Mouse (Mus musculus) embryo, embryonic 10.5 days (tissue): ENCODE data around the gene Olfr644.

Source experiments
- DNase-seq: peaks from one replicate; pipeline ENCODE4 v3.0.0-alpha.2; 2015; ENCODE audit warnings: low spot score

The Olfr644 gene

DNA sequence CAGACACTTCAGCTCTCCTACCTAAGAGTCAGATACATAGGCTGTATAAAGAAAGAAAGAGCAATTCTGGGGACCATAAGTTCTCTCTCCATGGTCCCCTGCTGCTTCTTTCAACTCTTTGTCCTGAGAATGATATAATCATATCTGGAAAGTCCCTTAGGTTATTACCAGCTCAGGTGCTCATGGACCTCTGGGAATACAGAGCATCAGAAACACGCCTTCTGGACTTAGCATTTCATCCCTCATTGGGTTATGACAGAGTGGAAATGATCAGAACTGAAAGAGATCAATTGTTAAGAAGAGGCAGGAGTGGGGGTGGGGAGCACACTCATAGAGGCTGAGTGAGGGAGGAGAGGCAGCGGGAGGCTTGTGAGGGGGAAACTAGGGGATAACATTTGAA is at the start of gene Olfr644:
Gene Olfr644, minus strand, starts transcription at position 101 of the 400 bp plus-strand sequence.
- DNase-seq: no peak

DNA sequence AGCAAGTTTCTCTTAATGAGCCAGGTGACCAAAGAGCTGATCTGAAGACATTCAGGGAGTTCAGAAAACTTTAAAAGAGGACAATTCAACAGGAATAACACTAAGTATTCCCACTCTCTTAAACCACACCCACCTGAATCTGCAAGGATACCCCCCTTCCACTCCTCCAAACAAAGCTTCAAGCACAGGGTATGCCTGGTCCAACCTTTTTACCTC is 33.0 kb upstream of the Olfr644 start, which contains the start of gene Olfr646:
Gene Olfr646, plus strand, starts transcription at position 117 of the 216 bp plus-strand sequence.
- no peak for DNase-seq

DNA sequence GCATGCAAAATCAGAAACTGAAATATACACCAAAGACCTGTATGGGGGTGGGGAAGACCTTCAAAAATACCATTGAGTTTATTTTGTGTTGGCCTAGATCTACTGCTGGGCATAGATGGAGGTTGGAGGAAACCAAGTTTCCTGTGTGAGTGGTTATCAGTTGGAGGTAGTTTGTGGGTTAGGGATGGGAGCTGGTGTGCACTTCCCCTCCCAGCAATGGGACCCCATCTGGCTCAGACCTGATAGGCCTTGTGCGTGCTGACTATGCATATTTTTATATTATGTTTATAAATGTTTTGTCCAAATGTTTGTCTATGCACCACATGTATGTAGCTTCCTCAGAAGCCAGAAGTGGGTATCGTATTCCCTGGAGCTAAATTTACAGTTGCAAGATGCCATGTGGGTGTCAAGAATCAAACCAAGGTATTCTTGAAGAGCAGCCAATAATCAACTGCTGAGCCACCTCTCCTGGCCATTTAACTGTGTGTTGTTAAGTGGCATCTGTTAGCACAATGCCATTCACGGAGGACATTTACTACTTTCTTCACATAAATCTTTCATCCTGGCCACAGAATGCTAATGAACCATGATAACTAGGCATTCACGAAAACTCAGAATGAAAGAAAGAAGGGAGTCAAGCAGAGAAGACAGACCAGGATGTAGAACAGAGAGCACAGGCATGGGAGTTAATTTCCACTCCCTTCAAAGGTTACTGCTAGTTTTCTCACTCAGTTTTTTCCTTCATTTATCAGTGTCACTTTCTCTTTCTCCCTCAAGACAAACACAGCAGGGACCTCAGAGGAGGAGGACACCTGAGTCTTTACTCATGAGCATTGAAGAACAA is 32.5 kb upstream of the Olfr644 start:
- DNase-seq: peak; percentile 9

DNA sequence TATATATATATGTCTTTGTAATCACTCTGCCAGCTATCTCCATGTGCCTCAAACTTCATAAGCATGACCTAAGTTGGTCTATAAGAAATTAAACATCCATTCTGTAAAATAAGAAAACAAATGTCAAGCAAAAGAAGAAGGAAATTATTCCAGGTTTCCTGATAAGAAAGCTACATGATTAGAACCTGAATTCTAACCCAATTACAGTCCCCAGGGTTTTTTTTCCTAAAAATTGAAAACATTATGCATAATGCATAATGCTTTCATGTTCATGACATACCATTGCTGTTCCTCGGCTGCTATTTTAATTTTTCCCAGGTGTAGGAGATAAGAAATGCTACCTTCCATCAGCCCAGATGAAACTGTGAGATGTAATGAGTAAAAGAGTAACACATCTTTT is 13.7 kb upstream of the Olfr644 start, which contains the start of gene Olfr645:
Gene Olfr645, minus strand, starts transcription at position 101 of the 400 bp plus-strand sequence.
- DNase-seq: no peak

DNA sequence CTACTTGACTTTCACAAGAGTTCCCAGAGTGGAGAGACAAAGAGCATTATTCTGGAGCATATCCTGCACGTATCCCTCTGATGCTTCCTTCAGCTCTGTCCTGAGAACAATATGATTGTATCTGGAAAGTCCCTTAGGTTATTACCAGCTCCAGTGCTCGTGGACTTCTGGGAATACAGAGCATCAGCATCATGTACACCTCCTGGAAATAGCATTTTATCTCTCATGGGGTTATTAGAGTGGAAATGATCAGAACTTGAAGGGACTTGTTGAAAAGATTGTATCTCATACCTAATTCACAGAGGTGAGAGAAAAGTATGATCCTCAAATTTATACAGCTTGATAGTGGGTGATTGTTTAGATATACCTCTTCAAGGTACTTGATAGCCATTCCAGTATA is 10.3 kb downstream of the Olfr644 start, which contains the start of gene 4930516K23Rik:
Gene 4930516K23Rik, minus strand, starts transcription at position 101 of the 400 bp plus-strand sequence.
- no peak for DNase-seq

DNA sequence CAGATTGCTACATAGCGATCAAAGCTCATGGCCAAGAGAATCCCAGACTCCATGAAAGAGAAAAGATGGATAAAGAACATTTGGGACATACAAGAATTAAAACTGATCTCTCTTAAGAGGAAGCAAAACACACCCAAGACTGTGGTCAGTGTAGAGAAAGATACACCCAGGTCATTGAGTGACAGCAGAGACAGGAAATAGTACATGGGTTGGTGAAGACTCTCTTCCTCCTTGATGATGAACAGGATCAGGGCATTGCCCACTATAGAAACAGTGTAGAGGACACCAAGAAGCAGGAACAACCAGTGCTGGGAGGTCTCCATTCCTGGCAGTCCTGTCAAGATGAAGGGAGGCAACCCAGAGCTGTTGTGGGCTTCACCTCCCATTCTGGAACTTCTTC is 12.5 kb downstream of the Olfr644 start:
- DNase-seq: no peak

DNA sequence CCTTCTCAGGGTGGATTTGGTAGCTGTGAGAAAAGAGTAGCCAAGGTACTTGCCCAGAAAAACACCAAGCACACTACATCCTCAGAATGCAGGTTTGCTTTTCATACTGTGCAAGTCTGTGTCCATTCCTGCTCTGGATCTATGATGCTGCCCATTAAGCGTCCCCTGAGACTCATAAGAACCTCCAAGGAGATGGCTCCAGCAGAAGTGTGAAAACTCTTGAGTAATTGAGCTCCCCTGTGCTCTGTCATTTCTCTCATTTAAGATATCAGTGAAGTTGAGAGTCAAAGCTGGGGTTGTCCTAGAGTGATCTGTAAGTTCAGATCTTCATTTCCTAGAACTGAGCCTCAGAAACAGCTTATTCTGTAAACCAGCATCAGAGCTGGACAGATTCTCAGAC is 19.1 kb downstream of the Olfr644 start, which contains the start of gene Olfr642:
Gene Olfr642, minus strand, starts transcription at position 101 of the 400 bp plus-strand sequence.
- DNase-seq: no peak

DNA sequence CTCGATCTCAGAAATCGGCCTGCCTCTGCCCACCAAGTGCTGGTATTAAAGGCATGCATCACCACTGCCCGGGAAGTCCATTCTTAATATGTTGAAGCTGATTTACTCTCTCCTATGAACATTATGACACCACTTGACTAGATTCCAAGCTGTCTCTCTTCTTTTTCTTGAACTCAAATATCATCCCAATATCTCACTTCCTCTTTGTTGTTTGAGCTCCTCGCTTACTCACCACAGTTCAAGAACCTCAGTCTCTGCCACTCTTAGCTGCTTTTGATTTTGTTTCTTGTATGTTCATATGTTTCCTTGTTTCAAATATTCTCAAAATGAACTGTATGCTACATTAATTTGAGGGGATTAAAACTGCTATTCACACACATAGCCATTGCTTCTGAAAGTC is 20.9 kb downstream of the Olfr644 start:
- no peak for DNase-seq

DNA sequence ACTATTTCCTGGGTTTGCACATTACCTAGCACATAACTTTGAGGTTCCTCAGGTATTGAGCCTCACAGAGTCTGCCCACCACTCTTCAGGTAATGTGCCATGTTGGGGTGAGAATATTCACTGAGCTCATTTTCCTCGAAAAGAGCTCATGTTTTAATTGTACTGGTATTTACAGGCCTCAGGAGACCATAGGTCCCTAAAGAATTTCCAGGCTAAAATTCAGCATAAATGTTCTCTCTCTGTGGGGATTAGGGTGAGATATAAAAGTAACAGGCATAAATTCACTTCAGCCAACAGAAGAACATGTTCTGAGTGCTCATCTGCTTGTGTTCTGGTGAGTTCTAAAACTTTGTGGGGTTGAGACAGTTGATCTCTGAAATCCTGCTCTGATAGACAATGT is 36.5 kb downstream of the Olfr644 start, which contains the start of gene Olfr641:
Gene Olfr641, plus strand, starts transcription at position 301 of the 400 bp plus-strand sequence.
- DNase-seq: no peak

DNA sequence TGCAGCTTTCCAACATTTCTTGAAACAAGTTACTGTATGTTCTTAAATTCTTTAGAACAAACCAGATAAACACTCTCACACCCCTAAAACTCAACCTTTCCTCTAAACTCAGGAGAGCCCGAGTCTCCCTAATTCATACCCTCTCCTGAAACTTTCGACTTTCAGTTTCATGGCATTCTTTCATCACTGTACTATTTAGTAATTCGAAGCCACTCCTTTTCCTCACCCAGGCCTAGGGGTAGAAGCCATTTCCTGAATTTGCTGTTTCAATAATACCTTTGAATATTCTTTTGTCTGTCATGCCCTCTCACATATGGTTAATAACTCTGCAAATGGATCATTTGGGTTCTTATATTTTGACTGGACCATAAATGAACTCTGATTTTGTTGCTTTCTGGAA is 44.7 kb downstream of the Olfr644 start:
- no peak for DNase-seq

DNA sequence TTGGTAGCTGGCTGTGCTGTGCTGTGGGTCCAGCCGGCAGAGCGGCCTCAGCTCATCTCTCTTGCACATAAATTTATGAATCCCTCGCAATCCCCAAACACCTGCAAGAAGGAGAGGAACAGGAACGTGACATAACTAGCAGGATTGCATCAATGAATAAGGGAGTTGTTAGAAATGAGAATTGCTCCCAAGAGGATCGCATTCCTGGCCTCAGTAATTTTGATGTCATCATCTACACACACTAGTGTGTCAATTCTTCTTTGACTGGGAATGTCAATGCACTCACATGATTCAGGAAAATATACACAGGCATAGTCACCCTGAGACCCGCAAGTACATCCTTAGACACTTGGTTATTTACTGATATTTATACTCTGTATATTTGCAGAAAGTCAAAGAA is 46.2 kb downstream of the Olfr644 start, which contains the start of gene Olfr640:
Gene Olfr640, minus strand, starts transcription at position 101 of the 400 bp plus-strand sequence.
- no peak for DNase-seq

DNA sequence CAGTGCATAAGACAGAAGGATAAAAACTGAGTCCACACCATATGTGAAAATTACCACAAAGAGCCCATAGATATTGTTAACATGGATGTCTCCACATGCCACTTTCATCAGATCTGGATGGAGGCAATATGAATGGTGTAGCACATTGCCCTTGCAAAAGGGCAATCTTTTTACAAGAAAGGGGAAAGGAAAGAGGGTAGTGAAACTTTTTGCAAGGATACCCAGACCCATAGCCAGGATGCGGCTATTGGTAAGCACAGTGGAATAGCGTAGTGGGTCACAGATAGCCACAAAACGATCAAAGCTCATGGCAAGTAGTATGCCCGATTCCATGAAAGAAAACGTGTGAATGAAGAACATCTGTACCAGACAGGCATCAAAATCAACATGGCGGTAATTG is 50.0 kb downstream of the Olfr644 start:
- no peak for DNase-seq

DNA sequence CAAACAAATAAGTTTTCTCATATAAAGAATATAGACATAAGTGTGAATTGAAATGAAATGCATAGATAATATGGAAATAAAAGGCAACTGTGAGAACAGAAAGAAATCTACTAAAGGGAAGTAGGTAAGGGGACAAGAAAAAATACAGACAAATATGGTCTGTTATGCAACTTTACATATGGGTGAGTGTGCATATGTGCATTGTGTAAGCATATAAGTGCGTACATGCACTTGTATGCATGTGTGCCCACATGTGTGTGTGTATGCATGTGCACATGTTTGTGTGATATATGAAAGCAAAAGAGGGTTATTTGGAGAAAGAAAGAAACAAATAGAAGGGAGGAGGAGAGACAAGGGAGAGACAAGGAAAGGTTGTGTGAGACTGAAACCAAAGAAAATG is 52.7 kb downstream of the Olfr644 start:
- DNase-seq: no peak

DNA sequence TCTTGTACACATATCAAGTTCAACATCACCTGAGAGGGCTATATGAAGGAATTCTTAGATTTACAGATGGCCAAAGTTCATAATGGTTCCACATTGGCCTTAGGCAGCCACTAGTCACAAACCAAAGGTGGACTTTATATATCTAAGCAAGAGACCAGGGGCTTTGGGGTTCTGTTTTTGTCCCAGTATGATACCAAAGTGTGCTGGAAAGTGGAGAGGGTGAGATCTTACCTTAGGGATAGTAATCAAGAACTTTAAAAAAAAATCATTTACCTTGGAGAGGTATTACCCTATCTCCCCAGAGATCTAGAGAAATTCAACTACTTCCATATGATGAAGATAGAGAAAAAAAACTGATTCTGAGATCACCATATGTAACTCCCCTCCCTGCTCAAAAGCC is 54.5 kb downstream of the Olfr644 start, which contains the start of gene Olfr639:
Gene Olfr639, minus strand, starts transcription at position 101 of the 400 bp plus-strand sequence.
- DNase-seq: no peak
